Mouse (Mus musculus) spleen, adult 18-20 months (tissue): Measurements from ENCODE around the gene Trpc6.
A peak's percentile ranks its signal among the peaks of the same experiment; 100 is the strongest.

Experiments used
- DNase-seq, 2 experiments: peaks; one replicate each; pipeline ENCODE4 v3.0.0; 2022; ENCODE audit warnings: mixed read lengths in 2 of 2

The Trpc6 gene

GRCm38 (mm10) chr9:8544041-8544794 lies at the start of gene Trpc6:
Gene Trpc6 (plus strand): TSS chr9:8544142.
- no peak for DNase-seq

GRCm38 (mm10) chr9:8520911-8521310 lies 23.0 kb upstream of the Trpc6 start:
- DNase-seq = no peak

GRCm38 (mm10) chr9:8533670-8534069 lies 10.3 kb upstream of the Trpc6 start:
- no peak for DNase-seq

- no peak for DNase-seq
These were observed 1.3 kb downstream of the Trpc6 start for GRCm38 (mm10) chr9:8545236-8545635.

- DNase-seq = no peak
These were observed 14.6 kb downstream of the Trpc6 start for GRCm38 (mm10) chr9:8558574-8558973.

- DNase-seq = no peak
These were observed 48.7 kb downstream of the Trpc6 start for GRCm38 (mm10) chr9:8592618-8593017.

GRCm38 (mm10) chr9:8597089-8597488 lies 53.1 kb downstream of the Trpc6 start:
- DNase-seq = no peak

GRCm38 (mm10) chr9:8606816-8607491 lies 63.0 kb downstream of the Trpc6 start:
- no peak for DNase-seq

GRCm38 (mm10) chr9:8634344-8634743 lies 90.4 kb downstream of the Trpc6 start:
- DNase-seq = no peak

- DNase-seq = no peak
These were observed 99.5 kb downstream of the Trpc6 start for GRCm38 (mm10) chr9:8643453-8643852.

- no peak for DNase-seq
These were observed 111.4 kb downstream of the Trpc6 start for GRCm38 (mm10) chr9:8655347-8655746.

GRCm38 (mm10) chr9:8672944-8673343 lies 129.0 kb downstream of the Trpc6 start:
- DNase-seq = no peak

GRCm38 (mm10) chr9:8676607-8677006 lies 132.7 kb downstream of the Trpc6 start:
- no peak for DNase-seq

GRCm38 (mm10) chr9:8693177-8693576 lies 149.2 kb downstream of the Trpc6 start:
- DNase-seq = no peak

GRCm38 (mm10) chr9:8700669-8701068 lies 156.7 kb downstream of the Trpc6 start:
- DNase-seq = peak in 1 of 2 experiments; percentile 5

- DNase-seq = no peak
These were observed 159.6 kb downstream of the Trpc6 start for GRCm38 (mm10) chr9:8703516-8703915.

GRCm38 (mm10) chr9:8703956-8704355 lies 160.0 kb downstream of the Trpc6 start:
- no peak for DNase-seq

- DNase-seq = no peak
These were observed 166.3 kb downstream of the Trpc6 start for GRCm38 (mm10) chr9:8710052-8710739.

GRCm38 (mm10) chr9:8719017-8719416 lies 175.1 kb downstream of the Trpc6 start:
- no peak for DNase-seq

GRCm38 (mm10) chr9:8729056-8729455 lies 185.1 kb downstream of the Trpc6 start:
- DNase-seq = no peak
